28 mouse cellular contexts compared by ENCODE assay signal in the genomic region with DNA sequence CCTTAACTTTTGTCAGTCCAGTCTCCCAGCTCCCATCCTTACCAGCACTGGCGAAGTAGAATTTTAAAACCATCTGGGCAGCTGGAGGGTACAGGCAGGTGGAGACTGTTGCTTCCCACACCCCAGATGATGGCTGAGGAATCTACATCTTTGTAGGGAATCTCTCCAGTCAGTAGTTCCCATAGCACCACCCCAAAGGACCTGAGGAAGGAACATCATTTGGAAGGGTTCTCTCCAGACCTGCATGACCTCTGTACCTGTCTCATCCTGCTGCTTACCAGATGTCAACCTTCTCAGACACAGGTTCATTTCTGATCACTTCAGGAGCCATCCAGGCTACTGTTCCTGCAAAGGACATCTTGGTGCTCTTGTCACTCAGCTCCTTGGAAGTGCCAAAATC. TPM values are rescaled to one million over a fixed set of nuclear protein-coding genes. Genes with fewer than 3 reads are reported as not detected.
A peak's percentile ranks its signal among the peaks of the same experiment; 100 is the strongest.
DNase-seq lines count a peak whose midpoint lies in the region; ATAC-seq lines count a peak whose summit lies in the region.
"Had no signal": no experiment of that assay in that cellular context is flagged by ENCODE, and none has a peak within 500 bp of the region (broad histone marks: within the 10 kb centered on the region; RNA-seq: fewer than 3 reads in every experiment).

Gene Gm10337 (plus strand): TSS at position 276 of the 400 bp plus-strand sequence.

- no peak for DNase-seq in forebrain, embryonic 11.5 days (ENCODE audit: low spot score)
- peak; percentile 5 for DNase-seq in kidney, postnatal 10 days
- DNase-seq in kidney, adult 8-10 months: no peak
- peak; percentile 7 to 23 for DNase-seq in right cerebral cortex, postnatal 10 days (ENCODE audit: low spot score in 2 of 2)
- no peak for DNase-seq in right cerebral cortex, postnatal 25 days
- no peak for DNase-seq in cerebellum, postnatal 4 days (ENCODE audit: low spot score in 2 of 2)
- DNase-seq: adrenal gland, postnatal 25 days; gastrocnemius, postnatal 10 days; heart, postnatal 10 days; kidney, adult 11 months; left cerebral cortex, postnatal 4 days; liver, postnatal 0 days; retina, postnatal 1 day; right cerebral cortex, postnatal 4 days; thymus, adult 2 months; thymus, postnatal 4 days had no signal

- H3K36me3 ChIP-seq in forebrain, embryonic 13.5 days (ENCODE audit: poor library complexity, severe bottlenecking): peaks cover 79% of the 10 kb centered on the region
- peaks cover 17% of the 10 kb centered on the region for H3K36me3 ChIP-seq in forebrain, embryonic 11.5 days (ENCODE audit: control insufficient read depth, insufficient read depth, low read length)

- H3K27ac ChIP-seq in forebrain, embryonic 13.5 days: no peak within 1 kb of the TSS
- H3K27ac ChIP-seq in forebrain, embryonic 11.5 days (ENCODE audit: low read depth, low read length): no peak within 1 kb of the TSS
- H3K27ac ChIP-seq: midbrain, embryonic 10.5 days; neural tube, embryonic 12.5 days; stomach, embryonic 15.5 days had no signal

- no peak for ATAC-seq in forebrain, embryonic 13.5 days
- ATAC-seq in forebrain, embryonic 11.5 days (replicated peaks; ENCODE audit: low FRiP score): no peak
- ATAC-seq: liver, postnatal 0 days; lung, postnatal 0 days had no signal

- H3K9ac ChIP-seq in forebrain, embryonic 13.5 days: no peak within 1 kb of the TSS
- no peak within 1 kb of the TSS for H3K9ac ChIP-seq in forebrain, embryonic 11.5 days (ENCODE audit: low read length)
- H3K9ac ChIP-seq: forebrain, embryonic 12.5 days; heart, embryonic 12.5 days; liver, postnatal 0 days; neural tube, embryonic 12.5 days; stomach, embryonic 15.5 days had no signal

- no peaks in the 10 kb centered on the region for H3K4me1 ChIP-seq in forebrain, embryonic 13.5 days
- H3K4me1 ChIP-seq in forebrain, embryonic 11.5 days (replicated peaks; ENCODE audit: control insufficient read depth, insufficient read depth, low read length): no peaks in the 10 kb centered on the region
- H3K4me1 ChIP-seq: midbrain, embryonic 10.5 days; neural tube, embryonic 12.5 days; stomach, embryonic 15.5 days had no signal

- H3K27me3 ChIP-seq in forebrain, embryonic 13.5 days: no peaks in the 10 kb centered on the region
- H3K27me3 ChIP-seq in forebrain, embryonic 11.5 days (ENCODE audit: control insufficient read depth, insufficient read depth, low read length): no peaks in the 10 kb centered on the region
- H3K27me3 ChIP-seq: forebrain, embryonic 12.5 days; heart, embryonic 12.5 days; neural tube, embryonic 12.5 days; stomach, embryonic 15.5 days had no signal

- no peak within 1 kb of the TSS for H3K4me2 ChIP-seq in forebrain, embryonic 13.5 days
- no peak within 1 kb of the TSS for H3K4me2 ChIP-seq in forebrain, embryonic 11.5 days (ENCODE audit: low read depth, low read length, severe bottlenecking)
- H3K4me2 ChIP-seq: forebrain, embryonic 12.5 days; heart, embryonic 12.5 days; liver, embryonic 11.5 days; neural tube, embryonic 12.5 days; stomach, embryonic 15.5 days had no signal

- no peak within 1 kb of the TSS for H3K4me3 ChIP-seq in forebrain, embryonic 13.5 days
- H3K4me3 ChIP-seq in forebrain, embryonic 11.5 days (ENCODE audit: low read depth, low read length): no peak within 1 kb of the TSS
- H3K4me3 ChIP-seq: forebrain, embryonic 12.5 days; heart, embryonic 12.5 days; midbrain, embryonic 10.5 days; neural tube, embryonic 12.5 days; stomach, embryonic 15.5 days had no signal

- WGBS in forebrain, embryonic 13.5 days: 87% methylated on average over 1 of the region's 1 CpGs
- WGBS in forebrain, embryonic 11.5 days: 85% methylated on average over 1 of the region's 1 CpGs

- no peaks in the 10 kb centered on the region for H3K9me3 ChIP-seq in forebrain, embryonic 13.5 days (replicated peaks)
- H3K9me3 ChIP-seq in forebrain, embryonic 11.5 days (ENCODE audit: control insufficient read depth, low read length): no peaks in the 10 kb centered on the region
- H3K9me3 ChIP-seq: forebrain, embryonic 12.5 days; heart, embryonic 12.5 days; midbrain, embryonic 10.5 days; neural tube, embryonic 12.5 days; stomach, embryonic 15.5 days had no signal

RNA-seq across cellular contexts. Expression of gene Gm10337, which starts in this region (rescaled TPM):
- 6.6 and 13.4 TPM in 2 replicates for polyA plus RNA-seq in forebrain, embryonic 13.5 days (2015; fragmentation: Nextera tagmentation; extraction: Ambion mirVana)
- 15.6 TPM in 1 of 2 replicates, not detected in the other for polyA plus RNA-seq in forebrain, embryonic 11.5 days (2014; fragmentation: Nextera tagmentation; extraction: Ambion mirVana)
- polyA plus RNA-seq: brain, embryonic 14.5 days; cortical plate, adult 2 months; embryonic facial prominence, embryonic 11.5 days; heart, embryonic 12.5 days; large intestine, adult 2 months; liver, embryonic 11.5 days; liver, postnatal 0 days; lung, postnatal 0 days; midbrain, embryonic 10.5 days; neural tube, embryonic 12.5 days; thymus, adult 2 months had no signal

Comparison
In these comparisons a context has a peak if more than half of its experiments do, and no peak if none do; other contexts are left out.
1. DNase-seq: peak in kidney, postnatal 10 days (single experiment) and right cerebral cortex, postnatal 10 days (2 of 2); none in forebrain, embryonic 11.5 days (single experiment), kidney, adult 8-10 months (0 of 2), right cerebral cortex, postnatal 25 days (single experiment) and cerebellum, postnatal 4 days (0 of 2).